Mouse (Mus musculus): Measurements from ENCODE around the gene Skp1a. TPM values are rescaled to one million over a fixed set of nuclear protein-coding genes. Genes with fewer than 3 reads are reported as not detected.

Skp1a gene
- polyA plus RNA-seq, 1 experiment from 2014 or later: 979 TPM

DNA sequence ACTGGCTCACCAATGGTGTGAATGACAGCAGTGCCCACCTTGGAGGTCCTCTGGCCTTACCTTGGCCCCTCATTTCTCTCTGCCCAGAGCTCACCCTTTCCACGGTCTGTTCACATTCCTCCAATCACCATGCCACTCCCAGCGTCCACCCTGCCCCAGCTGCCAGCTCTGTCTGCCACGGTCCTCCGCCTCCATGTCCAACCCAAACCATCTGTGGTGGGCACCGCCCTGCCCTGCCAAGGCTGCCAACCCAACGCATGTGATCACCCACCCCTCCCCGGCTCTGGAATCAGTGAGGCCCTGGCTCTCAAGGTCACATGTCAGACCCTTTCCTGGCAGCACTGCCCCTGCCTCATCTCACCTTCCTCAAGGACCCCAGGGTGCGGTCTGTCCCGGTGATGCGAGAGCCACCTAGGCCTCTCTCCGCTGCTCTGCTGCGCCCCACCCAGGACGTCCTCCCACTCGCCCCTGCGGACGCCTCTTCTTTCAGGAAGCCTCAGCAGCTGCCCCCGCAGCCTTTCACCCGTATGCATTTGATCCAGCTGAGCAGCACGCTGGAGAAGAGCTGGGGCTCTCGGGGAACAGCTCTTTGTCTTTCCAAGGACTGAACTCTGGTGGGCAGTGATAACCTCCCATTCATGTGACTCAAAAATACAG, 42.8 kb downstream of the Skp1a start:
- 87% methylated on average over 20 of the region's 20 CpGs for WGBS
- 0 out of 2 replicates have a peak, but pooled peaks cover 3% of the 10 kb centered on the region for H3K27me3 ChIP-seq
- H3K36me3 ChIP-seq: no peaks in the 10 kb centered on the region
- no peak overlapping the region for H3K4me2 ChIP-seq (replicated peaks)
- ATAC-seq (ENCODE audit: low FRiP score): no peak
- H3K9ac ChIP-seq: no peak overlapping the region
- H3K4me1 ChIP-seq: peaks cover 14% of the 10 kb centered on the region
- no peak overlapping the region for H3K4me3 ChIP-seq
- no peaks in the 10 kb centered on the region for H3K9me3 ChIP-seq (replicated peaks)
- no peak overlapping the region for H3K27ac ChIP-seq

DNA sequence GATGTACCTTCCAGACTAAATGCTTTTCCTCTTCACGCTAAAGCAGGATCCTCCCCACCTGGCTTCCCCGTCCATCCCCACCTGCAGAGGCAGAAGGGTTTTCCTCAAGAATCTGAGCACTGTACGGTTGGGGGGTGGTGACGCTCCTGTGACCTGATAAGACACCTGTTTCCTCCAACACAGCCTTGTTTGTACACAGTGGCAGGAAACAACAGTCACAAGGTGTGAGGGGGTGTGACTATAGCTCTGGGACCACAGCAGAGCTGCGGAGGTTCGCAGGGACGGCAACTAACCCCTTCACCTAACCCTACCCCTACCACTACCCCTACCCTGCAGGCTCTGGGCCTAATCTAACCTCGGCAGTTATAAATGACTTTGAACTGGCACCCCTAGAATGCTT, 43.6 kb downstream of the Skp1a start:
- no peaks in the 10 kb centered on the region for H3K36me3 ChIP-seq
- H3K4me3 ChIP-seq: no peak overlapping the region
- H3K4me2 ChIP-seq (replicated peaks): no peak overlapping the region
- peaks cover 14% of the 10 kb centered on the region for H3K4me1 ChIP-seq
- 0 out of 2 replicates have a peak, but pooled peaks cover 3% of the 10 kb centered on the region for H3K27me3 ChIP-seq
- WGBS: 86% methylated on average over 8 of the region's 8 CpGs
- no peaks in the 10 kb centered on the region for H3K9me3 ChIP-seq (replicated peaks)
- no peak overlapping the region for H3K9ac ChIP-seq
- no peak for ATAC-seq (ENCODE audit: low FRiP score)
- H3K27ac ChIP-seq: no peak overlapping the region

DNA sequence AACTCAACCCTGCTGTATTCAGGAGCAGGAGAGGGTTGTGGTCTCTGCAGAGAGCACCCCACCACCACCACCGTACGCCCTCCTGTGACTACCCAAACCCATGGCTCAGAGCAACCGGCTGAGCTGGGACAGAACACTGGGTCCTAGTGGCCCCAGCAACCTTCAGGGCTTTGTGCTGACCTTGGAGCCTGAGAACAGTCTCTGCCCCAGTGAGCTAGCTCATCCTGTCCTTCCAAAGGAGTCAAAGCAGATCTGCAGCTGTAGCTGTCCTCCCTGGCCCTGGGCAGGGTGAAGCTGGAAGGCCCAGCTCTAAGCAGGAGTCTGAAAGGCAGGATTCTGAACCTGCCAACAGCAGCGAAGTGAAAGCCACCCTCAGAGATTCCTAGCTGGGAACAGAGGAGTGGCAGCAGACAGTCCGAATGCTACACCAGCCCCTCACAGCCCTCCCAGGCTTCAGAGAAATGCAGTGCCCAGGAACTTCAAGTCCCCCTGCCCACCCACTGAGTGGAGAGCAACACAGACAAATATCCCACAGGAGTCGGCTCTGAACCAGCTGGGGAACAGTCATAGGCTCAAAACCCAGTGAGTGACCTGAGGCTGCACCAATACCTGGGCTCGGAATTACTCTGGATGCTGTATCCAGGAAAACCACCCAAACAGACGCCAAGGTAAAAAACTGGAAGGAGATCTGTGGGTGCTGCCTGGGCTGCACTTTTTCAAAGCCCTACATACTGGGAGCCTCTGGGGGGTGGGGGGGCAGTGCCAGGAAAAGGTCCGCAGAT, 44.2 kb downstream of the Skp1a start:
- peaks cover 14% of the 10 kb centered on the region for H3K4me1 ChIP-seq
- H3K27me3 ChIP-seq: 0 out of 2 replicates have a peak, but pooled peaks cover 4% of the 10 kb centered on the region
- no peaks in the 10 kb centered on the region for H3K9me3 ChIP-seq (replicated peaks)
- H3K27ac ChIP-seq: no peak overlapping the region
- no peak for ATAC-seq (ENCODE audit: low FRiP score)
- H3K36me3 ChIP-seq: no peaks in the 10 kb centered on the region
- H3K9ac ChIP-seq: no peak overlapping the region
- no peak overlapping the region for H3K4me3 ChIP-seq
- no peak overlapping the region for H3K4me2 ChIP-seq (replicated peaks)
- WGBS: 76% methylated on average over 9 of the region's 9 CpGs

- WGBS: 94% methylated on average over 8 of the region's 8 CpGs
- H3K9me3 ChIP-seq (replicated peaks): no peaks in the 10 kb centered on the region
- ATAC-seq (ENCODE audit: low FRiP score): no peak
- peaks cover 16% of the 10 kb centered on the region for H3K4me1 ChIP-seq
- H3K27me3 ChIP-seq: peaks cover 14% of the 10 kb centered on the region; the same call in 1 of the 2 replicates
- no peak overlapping the region for H3K27ac ChIP-seq
- H3K4me3 ChIP-seq: no peak overlapping the region
- H3K9ac ChIP-seq: no peak overlapping the region
- H3K4me2 ChIP-seq (replicated peaks): no peak overlapping the region
- no peaks in the 10 kb centered on the region for H3K36me3 ChIP-seq
Observed at GRCm38 (mm10) chr11:52276961-52277391, 45.2 kb downstream of the Skp1a start.

DNA sequence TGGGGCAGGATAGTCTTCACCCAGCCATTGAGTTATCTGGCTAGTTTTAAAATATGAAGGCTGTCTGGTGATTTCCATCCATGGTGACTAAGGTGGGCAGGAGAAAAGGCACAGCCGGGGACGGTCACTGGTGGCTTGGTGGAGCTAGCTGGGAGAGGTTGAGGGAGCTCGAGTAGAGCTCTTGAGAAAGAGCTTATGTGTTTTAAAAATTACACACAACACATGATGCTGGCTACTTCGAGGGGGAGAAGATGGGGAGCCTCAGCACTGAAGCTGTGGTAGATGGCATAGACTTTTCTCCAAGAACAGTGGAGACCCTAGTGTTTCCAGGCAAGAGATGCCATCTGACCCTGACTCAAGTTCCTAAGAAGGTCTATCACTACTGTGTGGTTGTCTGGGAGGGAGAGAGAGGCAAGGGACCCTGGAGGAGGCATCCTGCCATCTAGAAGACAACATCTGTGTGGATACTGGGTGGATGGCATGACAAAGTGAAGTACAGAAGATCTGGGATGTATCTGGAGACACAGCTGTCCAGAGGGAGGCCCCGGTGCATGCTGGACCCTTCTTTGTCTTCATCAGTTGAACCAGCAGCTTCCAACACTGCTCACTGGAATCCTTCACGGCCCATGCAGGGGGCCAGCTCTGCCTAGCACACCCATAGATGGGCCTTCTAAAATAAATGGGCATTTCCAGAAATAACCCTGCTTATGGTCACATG, 45.8 kb downstream of the Skp1a start:
- no peak for ATAC-seq (ENCODE audit: low FRiP score)
- Histone ChIP-seq H3K4me3 (no peak overlapping the region), H3K27me3 (peaks cover 20% of the 10 kb centered on the region), H3K4me2 (replicated peaks) (no peak overlapping the region), H3K9ac (no peak overlapping the region), H3K4me1 (peaks cover 14% of the 10 kb centered on the region), H3K9me3 (replicated peaks) (no peaks in the 10 kb centered on the region), H3K27ac (no peak overlapping the region), H3K36me3 (no peaks in the 10 kb centered on the region)
- WGBS: 90% methylated on average over 6 of the region's 6 CpGs

DNA sequence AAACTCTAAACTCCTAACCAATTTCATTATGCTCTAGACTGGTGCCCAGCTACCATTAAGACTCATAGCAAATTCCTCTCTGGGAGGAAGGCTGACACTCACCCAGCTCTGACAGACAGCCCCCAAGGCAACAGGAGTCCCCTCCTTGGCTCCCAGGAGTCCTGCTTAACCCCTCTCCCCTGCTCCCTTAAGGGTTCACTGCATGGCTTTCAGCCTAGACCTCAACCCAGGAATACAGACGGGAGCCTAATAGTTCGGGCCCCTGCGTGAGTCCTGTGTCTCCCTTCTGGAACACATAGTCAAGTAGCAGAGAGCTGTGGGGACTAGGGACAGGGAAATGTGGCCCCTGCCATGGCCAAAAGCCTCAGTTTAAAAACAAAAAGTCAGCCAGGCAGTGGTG, 46.4 kb downstream of the Skp1a start:
- Histone ChIP-seq H3K4me1 (peaks cover 12% of the 10 kb centered on the region), H3K27ac (no peak overlapping the region), H3K9ac (no peak overlapping the region), H3K4me2 (replicated peaks) (no peak overlapping the region), H3K9me3 (replicated peaks) (no peaks in the 10 kb centered on the region), H3K36me3 (no peaks in the 10 kb centered on the region), H3K27me3 (peaks cover 23% of the 10 kb centered on the region), H3K4me3 (no peak overlapping the region)
- WGBS: 91% methylated on average over 3 of the region's 3 CpGs
- ATAC-seq (ENCODE audit: low FRiP score): no peak

DNA sequence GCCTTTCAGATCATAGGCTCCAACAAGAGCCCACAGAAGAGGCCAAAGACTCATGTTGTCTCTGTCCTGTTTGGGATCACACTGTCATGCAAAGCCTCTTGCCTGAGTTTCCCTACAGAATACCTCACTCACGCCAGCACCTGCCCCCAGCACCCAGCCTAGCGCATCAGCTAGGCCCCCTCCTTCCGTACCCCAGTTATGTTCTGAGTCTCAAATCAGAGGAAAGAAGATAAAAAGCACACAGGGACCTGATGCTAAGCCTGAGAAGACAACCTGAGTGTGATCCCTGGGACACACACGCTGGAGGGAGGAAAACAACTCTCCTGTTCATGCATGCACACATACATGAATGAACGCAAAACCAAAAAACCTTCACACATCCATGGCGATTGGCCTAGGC, 47.2 kb downstream of the Skp1a start:
- Histone ChIP-seq H3K4me1 (peaks cover 17% of the 10 kb centered on the region), H3K27ac (no peak overlapping the region), H3K4me3 (no peak overlapping the region), H3K4me2 (replicated peaks) (no peak overlapping the region), H3K9me3 (replicated peaks) (no peaks in the 10 kb centered on the region), H3K27me3 (peaks cover 32% of the 10 kb centered on the region), H3K9ac (no peak overlapping the region), H3K36me3 (no peaks in the 10 kb centered on the region)
- no peak for ATAC-seq (ENCODE audit: low FRiP score)
- WGBS: 93% methylated on average over 6 of the region's 6 CpGs

GRCm38 (mm10) chr11:52279611-52280145, 47.9 kb downstream of the Skp1a start:
- WGBS: 95% methylated on average over 8 of the region's 8 CpGs
- Histone ChIP-seq H3K36me3 (no peaks in the 10 kb centered on the region), H3K4me1 (peaks cover 24% of the 10 kb centered on the region), H3K4me3 (no peak overlapping the region), H3K27ac (no peak overlapping the region), H3K27me3 (peaks cover 38% of the 10 kb centered on the region), H3K9me3 (replicated peaks) (no peaks in the 10 kb centered on the region), H3K4me2 (replicated peaks) (no peak overlapping the region), H3K9ac (no peak overlapping the region)
- ATAC-seq (ENCODE audit: low FRiP score): no peak

GRCm38 (mm10) chr11:52280566-52281455, 49.0 kb downstream of the Skp1a start:
- ATAC-seq (ENCODE audit: low FRiP score): no peak
- Histone ChIP-seq H3K4me1 (peaks cover 26% of the 10 kb centered on the region), H3K9ac (no peak overlapping the region), H3K27ac (no peak overlapping the region), H3K27me3 (peaks cover 49% of the 10 kb centered on the region), H3K4me3 (no peak overlapping the region), H3K4me2 (replicated peaks) (no peak overlapping the region), H3K36me3 (no peaks in the 10 kb centered on the region), H3K9me3 (replicated peaks) (no peaks in the 10 kb centered on the region)
- 91% methylated on average over 11 of the region's 11 CpGs for whole genome bisulfite sequencing

DNA sequence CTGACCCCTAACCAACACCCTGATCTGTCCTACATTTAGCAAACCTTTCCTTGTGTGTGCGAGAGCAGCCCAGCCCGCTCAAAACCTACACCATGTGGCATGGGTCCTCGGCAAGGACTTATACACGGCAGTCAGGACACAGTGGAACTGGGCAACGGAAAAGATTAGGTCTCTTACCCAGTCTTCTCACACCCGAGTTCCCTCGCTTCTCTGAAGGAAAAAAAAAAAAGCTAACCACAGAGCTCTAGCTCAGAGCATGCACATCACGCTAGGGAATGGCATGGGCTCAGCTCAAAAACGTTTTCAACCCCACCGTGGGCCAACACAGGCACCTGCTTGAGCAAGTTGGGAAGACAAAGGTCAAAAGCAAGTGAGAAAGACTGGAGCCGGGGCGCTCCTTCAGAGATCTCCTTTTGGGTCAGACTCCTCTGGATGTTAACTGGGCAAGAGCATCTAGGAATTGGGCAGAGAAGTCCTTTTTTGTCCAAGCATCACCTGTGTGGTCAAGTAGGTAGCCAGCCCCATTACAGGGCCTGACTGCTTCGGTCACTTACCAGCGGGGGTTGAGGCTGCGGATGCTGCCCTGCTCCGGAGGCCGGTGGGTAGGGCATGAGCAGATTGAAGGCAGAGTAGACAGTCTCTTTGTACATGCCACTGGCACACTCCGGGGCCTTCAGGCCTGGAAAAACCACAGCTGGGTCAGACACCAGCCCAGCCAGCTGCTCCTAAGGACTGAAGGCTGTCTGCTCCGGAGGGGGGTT, 50.0 kb downstream of the Skp1a start:
- peaks cover 56% of the 10 kb centered on the region for H3K27me3 ChIP-seq
- ATAC-seq (ENCODE audit: low FRiP score): no peak
- peak overlapping the region; percentile 60 for H3K4me3 ChIP-seq
- no peaks in the 10 kb centered on the region for H3K9me3 ChIP-seq (replicated peaks)
- peaks cover 36% of the 10 kb centered on the region for H3K4me1 ChIP-seq
- 61% methylated on average over 19 of the region's 19 CpGs for WGBS
- H3K4me2 ChIP-seq (replicated peaks): peak overlapping the region; percentile 95
- no peak overlapping the region for H3K9ac ChIP-seq
- no peaks in the 10 kb centered on the region for H3K36me3 ChIP-seq
- H3K27ac ChIP-seq: no peak overlapping the region

GRCm38 (mm10) chr11:52282420-52282773, 50.6 kb downstream of the Skp1a start:
- H3K9ac ChIP-seq: peak overlapping the region; percentile 63; the same call in 1 of the 2 replicates

More at GRCm38 (mm10) chr11:52282420-52282773, 50.6 kb downstream of the Skp1a start:
- no peaks in the 10 kb centered on the region for H3K9me3 ChIP-seq (replicated peaks)
- H3K36me3 ChIP-seq: no peaks in the 10 kb centered on the region
- no peak overlapping the region for H3K27ac ChIP-seq
- no peak for ATAC-seq (ENCODE audit: low FRiP score)
- WGBS: under 1% methylated on average over 19 of the region's 19 CpGs
- H3K4me2 ChIP-seq (replicated peaks): peak overlapping the region; percentile 95
- H3K4me3 ChIP-seq: peak overlapping the region; percentile 60
- peaks cover 59% of the 10 kb centered on the region for H3K27me3 ChIP-seq
- H3K4me1 ChIP-seq: peaks cover 42% of the 10 kb centered on the region

Measured in hindbrain, embryonic 12.5 days (tissue).